Mouse (Mus musculus) embryonic facial prominence, embryonic 13.5 days (tissue): ENCODE measurements around the gene Apoa1. TPM values are rescaled to one million over a fixed set of nuclear protein-coding genes. Genes with fewer than 3 reads are reported as not detected.

Source experiments
- ATAC-seq: fragments of 200-750 bp; cut with Nextera tagmentation; 2 replicates; pipeline ENCODE4 v1.8.0; 2017; ENCODE audit warnings: low read depth; ENCODE audit not compliant: insufficient number of reproducible peaks, insufficient read depth, low FRiP score, low TSS enrichment
- H3K27ac ChIP-seq: fragments of 300-500 bp; sonication (generic); 2 replicates; pipeline ENCODE4 v1.5.1; 2015; ENCODE audit warnings: moderate library complexity, mild to moderate bottlenecking, inconsistent platforms
- H3K27me3 ChIP-seq: fragments of 300-500 bp; sonication (generic); 2 replicates; pipeline ENCODE4 v1.6.1; 2015; ENCODE audit warnings: mild to moderate bottlenecking, inconsistent platforms
- H3K36me3 ChIP-seq: fragments of 300-500 bp; sonication (generic); 2 replicates; pipeline ENCODE4 v1.6.1; 2015; ENCODE audit warnings: mild to moderate bottlenecking, inconsistent platforms
- H3K4me1 ChIP-seq: fragments of 300-500 bp; sonication (generic); 2 replicates; pipeline ENCODE4 v1.6.1; 2015; ENCODE audit warnings: inconsistent platforms
- H3K4me2 ChIP-seq: fragments of 300-500 bp; sonication (generic); 2 replicates; pipeline ENCODE4 v1.6.1; 2015; ENCODE audit warnings: moderate library complexity, mild to moderate bottlenecking, inconsistent platforms
- H3K4me3 ChIP-seq: fragments of 300-500 bp; sonication (generic); 2 replicates; pipeline ENCODE4 v1.5.1; 2015; ENCODE audit warnings: mild to moderate bottlenecking, inconsistent platforms
- H3K9ac ChIP-seq: fragments of 300-500 bp; sonication (generic); 2 replicates; pipeline ENCODE4 v1.6.1; 2015; ENCODE audit warnings: mild to moderate bottlenecking, inconsistent platforms
- H3K9me3 ChIP-seq: fragments of 300-500 bp; sonication (generic); 2 replicates; pipeline ENCODE4 v1.6.1; 2016; ENCODE audit warnings: inconsistent platforms
- WGBS: fragments of 180-500 bp; shearing (Covaris S2); methylation state at CpG from one replicate; pipeline ENCODE4 v1.1.7; 2015; ENCODE audit warnings: mixed read lengths; 5-methylcytosine and 5-hydroxymethylcytosine counted together
- polyA plus RNA-seq: library from polyadenylated mRNA; unstranded; fragments of >200 nt; fragmentation: Nextera tagmentation; extraction: Ambion mirVana; gene quantifications from 2 replicates; pipeline ENCODE4 v1.2.1, GENCODE M21; 2015

The Apoa1 gene
- polyA plus RNA-seq, 1 experiment from 2014 or later = 1.3 TPM

DNA sequence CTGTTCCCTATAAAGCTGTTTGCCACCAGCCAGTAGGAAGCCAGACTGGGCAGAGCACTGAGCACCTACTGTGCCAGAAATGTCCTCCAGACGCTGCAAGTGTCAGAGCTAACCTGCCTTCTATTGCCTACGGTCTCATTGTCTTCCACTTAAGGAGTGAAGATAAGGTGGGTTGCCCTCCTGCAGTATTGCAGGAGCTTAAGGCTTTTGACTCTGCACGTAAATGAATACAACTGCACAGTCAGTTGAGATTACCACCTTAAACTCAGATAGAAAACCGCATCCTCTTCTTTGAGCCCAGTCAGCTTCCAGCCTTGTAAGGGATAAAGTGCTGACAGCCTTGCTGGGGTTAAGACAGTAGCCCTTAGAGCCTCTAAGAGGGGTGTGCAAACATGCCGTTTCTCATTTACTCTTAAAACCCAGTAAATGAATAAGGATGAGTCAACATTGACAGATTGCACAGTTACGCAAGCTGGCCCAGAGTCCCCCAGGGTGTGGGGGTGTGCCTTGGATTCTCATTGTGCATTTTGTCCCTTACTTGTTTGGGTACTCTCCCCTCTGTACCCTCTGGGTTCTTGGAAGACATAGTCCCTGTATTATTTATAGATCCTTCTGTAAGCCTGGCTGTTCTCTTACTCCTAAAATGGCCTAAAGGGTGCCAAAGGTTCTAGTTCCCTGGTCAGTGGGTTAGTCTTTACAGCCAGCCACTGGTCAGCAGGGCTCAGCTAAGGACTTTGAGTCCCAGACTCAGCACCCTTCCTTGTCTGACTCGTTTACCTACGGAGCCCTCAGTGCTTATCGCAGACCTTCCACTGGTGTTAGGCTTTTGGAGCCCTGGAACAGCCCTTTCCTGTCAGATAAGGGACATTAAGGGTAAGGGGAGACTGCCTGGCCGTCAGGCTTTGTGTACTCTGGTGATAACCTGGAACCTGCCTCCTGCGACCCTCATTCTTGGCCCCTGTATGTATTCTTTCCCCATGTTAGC lies 12.8 kb upstream of the Apoa1 start:
- H3K9ac ChIP-seq = no peak overlapping the region
- H3K27ac ChIP-seq = no peak overlapping the region
- peaks cover 59% of the 10 kb centered on the region for H3K36me3 ChIP-seq
- H3K4me2 ChIP-seq = no peak overlapping the region
- no peaks in the 10 kb centered on the region for H3K9me3 ChIP-seq
- no peak overlapping the region for H3K4me3 ChIP-seq
- no peaks in the 10 kb centered on the region for H3K4me1 ChIP-seq
- H3K27me3 ChIP-seq = no peaks in the 10 kb centered on the region
- no peak for ATAC-seq
- 84% methylated on average over 11 of the region's 11 CpGs for WGBS

GRCm38 (mm10) chr9:46216744-46217470 lies 11.5 kb upstream of the Apoa1 start:
- no peak overlapping the region for H3K9ac ChIP-seq
- H3K36me3 ChIP-seq = peaks cover 60% of the 10 kb centered on the region
- 95% methylated on average over 13 of the region's 13 CpGs for WGBS
- no peaks in the 10 kb centered on the region for H3K27me3 ChIP-seq
- H3K9me3 ChIP-seq = no peaks in the 10 kb centered on the region
- no peak overlapping the region for H3K4me2 ChIP-seq
- no peak overlapping the region for H3K27ac ChIP-seq
- H3K4me3 ChIP-seq = no peak overlapping the region
- no peaks in the 10 kb centered on the region for H3K4me1 ChIP-seq
- no peak for ATAC-seq

DNA sequence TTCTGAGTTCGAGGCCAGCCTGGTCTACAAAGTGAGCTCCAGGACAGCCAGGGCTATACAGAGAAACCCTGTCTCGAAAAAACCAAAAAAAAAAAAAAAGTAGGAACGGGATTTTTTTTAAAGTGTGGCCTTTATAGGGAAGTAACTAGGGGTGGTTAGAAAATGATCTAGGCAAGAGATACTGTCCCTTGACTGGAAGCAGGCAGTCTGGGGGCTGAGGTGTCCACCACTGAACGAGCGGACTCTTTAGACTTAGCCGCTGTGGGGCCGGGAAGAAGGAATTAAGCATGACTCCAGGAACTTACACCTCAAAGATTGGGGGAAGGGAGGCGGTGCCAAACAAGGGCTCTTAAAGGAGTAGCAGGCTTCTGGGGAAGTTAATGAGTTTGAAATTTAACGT lies 10.2 kb upstream of the Apoa1 start:
- WGBS = 77% methylated on average over 9 of the region's 9 CpGs
- H3K36me3 ChIP-seq = peaks cover 61% of the 10 kb centered on the region
- H3K4me3 ChIP-seq = no peak overlapping the region
- no peak for ATAC-seq
- no peaks in the 10 kb centered on the region for H3K27me3 ChIP-seq
- H3K4me1 ChIP-seq = no peaks in the 10 kb centered on the region
- H3K4me2 ChIP-seq = no peak overlapping the region
- H3K9ac ChIP-seq = no peak overlapping the region
- H3K9me3 ChIP-seq = no peaks in the 10 kb centered on the region
- no peak overlapping the region for H3K27ac ChIP-seq

DNA sequence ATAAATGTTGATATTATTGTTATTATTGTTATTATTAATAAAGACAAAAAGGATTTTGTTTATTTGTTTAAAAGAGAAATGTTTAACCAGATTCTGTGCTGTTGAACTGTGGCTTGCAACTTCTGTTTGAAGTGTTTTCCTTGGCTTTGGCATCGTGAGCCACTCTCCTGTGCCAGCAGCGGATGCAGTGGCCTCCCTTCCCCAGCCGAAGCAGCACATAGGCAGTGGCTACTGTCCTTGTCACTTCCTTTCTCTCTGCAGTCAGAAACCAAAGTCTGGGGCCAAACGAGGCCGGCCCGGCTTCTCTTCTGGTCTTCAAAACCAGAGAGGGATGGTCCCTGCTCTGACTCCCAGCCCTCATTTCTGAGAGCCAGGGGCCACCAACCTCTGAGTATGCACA lies 5.3 kb upstream of the Apoa1 start:
- ATAC-seq = no peak
- Histone ChIP-seq H3K27ac (no peak overlapping the region), H3K4me1 (no peaks in the 10 kb centered on the region), H3K9me3 (no peaks in the 10 kb centered on the region), H3K36me3 (peaks cover 50% of the 10 kb centered on the region), H3K4me3 (no peak overlapping the region), H3K4me2 (no peak overlapping the region), H3K9ac (no peak overlapping the region), H3K27me3 (no peaks in the 10 kb centered on the region)
- 85% methylated on average over 6 of the region's 6 CpGs for WGBS

DNA sequence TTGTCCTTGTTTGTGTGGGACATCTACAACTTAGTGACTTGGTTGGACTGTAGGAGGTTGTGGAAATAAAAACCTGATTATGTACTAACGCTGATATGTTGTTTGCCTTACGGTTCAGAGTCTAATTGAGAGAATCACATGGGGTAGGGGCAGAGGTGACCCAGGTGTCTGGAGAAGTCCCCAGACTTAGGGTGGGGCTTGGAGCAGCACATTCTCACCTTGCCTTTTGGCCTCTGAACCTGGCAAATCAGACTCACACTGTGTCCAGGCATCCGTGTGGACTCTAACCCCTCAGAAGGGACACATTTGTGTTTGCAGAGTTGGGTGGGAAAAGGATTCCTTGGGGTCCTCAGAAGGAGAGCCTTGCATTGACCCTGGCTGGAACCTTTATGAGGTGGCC lies 4.3 kb upstream of the Apoa1 start:
- no peak for ATAC-seq
- 86% methylated on average over 3 of the region's 3 CpGs for WGBS
- H3K27ac ChIP-seq = no peak overlapping the region
- H3K4me1 ChIP-seq = no peaks in the 10 kb centered on the region
- H3K27me3 ChIP-seq = peaks cover 9% of the 10 kb centered on the region
- H3K9me3 ChIP-seq = no peaks in the 10 kb centered on the region
- H3K9ac ChIP-seq = no peak overlapping the region
- H3K4me3 ChIP-seq = no peak overlapping the region
- H3K4me2 ChIP-seq = no peak overlapping the region
- peaks cover 45% of the 10 kb centered on the region for H3K36me3 ChIP-seq

- H3K4me1 ChIP-seq = peaks cover 6% of the 10 kb centered on the region; the same call in 1 of the 2 replicates
- ATAC-seq = no peak
- no peaks in the 10 kb centered on the region for H3K9me3 ChIP-seq
- no peak overlapping the region for H3K27ac ChIP-seq
- H3K4me2 ChIP-seq = no peak overlapping the region
- no peak overlapping the region for H3K9ac ChIP-seq
- H3K4me3 ChIP-seq = no peak overlapping the region
- H3K27me3 ChIP-seq = peaks cover 11% of the 10 kb centered on the region
- WGBS = 62% methylated on average over 5 of the region's 5 CpGs
- peaks cover 35% of the 10 kb centered on the region for H3K36me3 ChIP-seq
Observed at GRCm38 (mm10) chr9:46224945-46225660, 3.3 kb upstream of the Apoa1 start.

GRCm38 (mm10) chr9:46227064-46227614 lies 1.2 kb upstream of the Apoa1 start:
- Histone ChIP-seq H3K9me3 (no peaks in the 10 kb centered on the region), H3K4me2 (no peak overlapping the region), H3K4me3 (no peak overlapping the region), H3K4me1 (peaks cover 12% of the 10 kb centered on the region), H3K27ac (no peak overlapping the region), H3K27me3 (peaks cover 11% of the 10 kb centered on the region), H3K36me3 (peaks cover 14% of the 10 kb centered on the region), H3K9ac (no peak overlapping the region)
- 86% methylated on average over 3 of the region's 3 CpGs for WGBS
- ATAC-seq = no peak

GRCm38 (mm10) chr9:46229573-46230449 lies 1.4 kb downstream of the Apoa1 start:
- H3K27ac ChIP-seq = no peak overlapping the region
- peak overlapping the region; percentile 77 for H3K9ac ChIP-seq
- ATAC-seq = peak; percentile 87
- H3K4me3 ChIP-seq = peak overlapping the region; percentile 55
- H3K36me3 ChIP-seq = no peaks in the 10 kb centered on the region
- H3K4me2 ChIP-seq = peak overlapping the region; percentile 89
- H3K4me1 ChIP-seq = peaks cover 12% of the 10 kb centered on the region
- peaks cover 11% of the 10 kb centered on the region for H3K27me3 ChIP-seq
- no peaks in the 10 kb centered on the region for H3K9me3 ChIP-seq
- 15% methylated on average over 37 of the region's 37 CpGs for WGBS

DNA sequence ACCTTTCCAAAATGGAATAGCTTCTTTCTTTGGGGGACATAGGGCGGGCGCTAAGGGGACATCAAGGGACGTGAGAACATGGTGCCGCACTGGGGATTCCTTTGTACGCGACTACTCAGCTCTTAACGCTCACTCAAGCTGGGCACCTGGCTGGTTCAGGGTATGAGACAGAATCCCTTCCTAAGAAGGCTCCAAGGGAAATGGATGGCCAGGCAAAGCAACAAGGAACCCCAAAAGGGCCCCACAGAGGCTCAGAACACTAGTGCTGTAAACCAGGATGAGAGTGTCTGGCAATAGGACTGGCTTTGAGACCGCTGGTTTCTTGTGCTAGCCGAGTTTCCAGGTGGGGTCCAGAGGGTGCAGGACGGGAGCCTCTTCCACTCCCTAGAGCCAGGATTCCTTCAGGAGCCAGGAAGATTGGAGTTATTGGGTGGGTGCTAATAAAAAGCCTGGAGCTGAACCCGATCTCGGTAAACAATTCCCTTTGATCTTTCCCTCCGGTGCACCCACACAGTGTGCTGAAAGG lies 2.1 kb downstream of the Apoa1 start:
- H3K4me2 ChIP-seq = peak overlapping the region; percentile 89
- no peaks in the 10 kb centered on the region for H3K36me3 ChIP-seq
- H3K27ac ChIP-seq = no peak overlapping the region
- H3K9me3 ChIP-seq = no peaks in the 10 kb centered on the region
- WGBS = 25% methylated on average over 13 of the region's 13 CpGs
- H3K9ac ChIP-seq = peak overlapping the region; percentile 77
- peaks cover 12% of the 10 kb centered on the region for H3K4me1 ChIP-seq
- ATAC-seq = no peak
- H3K27me3 ChIP-seq = peaks cover 11% of the 10 kb centered on the region
- H3K4me3 ChIP-seq = peak overlapping the region; percentile 55

DNA sequence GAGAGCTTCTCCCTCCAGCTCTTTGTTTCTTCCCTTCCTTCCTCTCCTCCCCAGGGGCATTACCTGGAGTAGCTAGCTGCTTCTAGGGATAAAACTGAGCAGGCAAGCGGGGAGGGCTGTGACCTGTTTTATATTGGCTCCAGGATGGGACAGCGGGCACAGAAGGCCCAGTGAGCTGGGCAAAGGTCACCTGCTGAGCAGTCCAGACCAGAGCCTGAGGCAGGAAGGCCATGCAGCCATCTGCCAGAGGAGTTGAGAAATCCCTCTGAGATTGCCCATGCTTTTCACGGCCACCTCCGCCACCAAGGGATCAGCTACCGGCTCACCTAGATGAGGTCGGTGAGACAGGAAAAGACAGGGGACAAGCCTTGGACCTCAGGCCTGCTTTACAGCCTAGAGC lies 6.8 kb downstream of the Apoa1 start:
- Histone ChIP-seq H3K36me3 (no peaks in the 10 kb centered on the region), H3K9me3 (no peaks in the 10 kb centered on the region), H3K9ac (no peak overlapping the region), H3K27ac (no peak overlapping the region), H3K4me3 (no peak overlapping the region), H3K4me2 (no peak overlapping the region), H3K27me3 (no peaks in the 10 kb centered on the region), H3K4me1 (peaks cover 6% of the 10 kb centered on the region)
- WGBS = 71% methylated on average over 6 of the region's 6 CpGs
- ATAC-seq = no peak

DNA sequence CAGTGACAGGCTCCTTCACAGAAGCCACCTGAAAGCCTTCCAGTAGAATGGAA lies 7.0 kb downstream of the Apoa1 start, which contains the start of gene Apoc3:
TSS of gene Apoc3 (minus strand) at position 41 of the 53 bp plus-strand sequence.
- Histone ChIP-seq H3K4me2 (no peak within 1 kb of the TSS), H3K27ac (no peak within 1 kb of the TSS), H3K36me3 (no peaks in the 10 kb centered on the region), H3K4me3 (no peak within 1 kb of the TSS), H3K4me1 (peaks cover 3% of the 10 kb centered on the region), H3K27me3 (no peaks in the 10 kb centered on the region), H3K9ac (no peak within 1 kb of the TSS), H3K9me3 (no peaks in the 10 kb centered on the region)
- ATAC-seq = no peak
